Mouse (Mus musculus): ENCODE measurements around the gene 2010111I01Rik. TPM values are rescaled to one million over a fixed set of nuclear protein-coding genes. Genes with fewer than 3 reads are reported as not detected.
A peak's percentile ranks its signal among the peaks of the same experiment; 100 is the strongest.

The 2010111I01Rik gene
- polyA plus RNA-seq, 1 experiment from 2014 or later, result 197 TPM

GRCm38 (mm10) chr13:63279807-63280206 lies 315.1 kb downstream of the 2010111I01Rik start:
- peak overlapping the region; percentile 45 for H3K9ac ChIP-seq

DNA sequence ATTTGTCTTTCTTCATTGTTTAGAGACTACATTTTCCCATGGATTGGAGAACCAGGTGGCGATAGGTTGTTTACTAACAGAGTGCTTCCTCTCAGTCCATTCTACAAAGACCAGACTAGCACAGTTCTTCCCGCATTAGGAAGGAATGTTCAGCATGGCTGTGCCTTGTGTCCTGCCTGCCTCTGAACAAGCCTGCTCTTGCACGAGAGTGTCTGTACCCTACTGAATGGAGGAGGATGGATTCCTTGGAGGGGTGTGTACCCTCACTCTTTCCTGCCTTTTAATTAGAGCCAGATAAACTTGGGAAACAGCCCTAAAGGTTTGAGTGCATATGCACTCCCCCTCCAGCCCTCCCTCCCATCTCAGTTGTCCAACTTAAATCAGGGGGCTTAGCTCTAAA lies 315.7 kb downstream of the 2010111I01Rik start:
- peak overlapping the region; percentile 56 for H3K4me3 ChIP-seq (replicated peaks)
- H3K36me3 ChIP-seq, result peaks cover 23% of the 10 kb centered on the region
- no peaks in the 10 kb centered on the region for H3K27me3 ChIP-seq
- WGBS, result 7% methylated on average over 3 of the region's 3 CpGs
- H3K9me3 ChIP-seq (replicated peaks), result no peaks in the 10 kb centered on the region
- H3K4me2 ChIP-seq (replicated peaks), result peak overlapping the region; percentile 60
- peak overlapping the region; percentile 10; the same call in 1 of the 2 replicates for H3K9ac ChIP-seq
- peaks cover 75% of the 10 kb centered on the region for H3K4me1 ChIP-seq
- H3K27ac ChIP-seq (replicated peaks), result peak overlapping the region; percentile 91
- peak; percentile 70 for ATAC-seq (ENCODE audit: insufficient number of reproducible peaks, low FRiP score, low TSS enrichment, low read depth)

More at GRCm38 (mm10) chr13:63279807-63280206, 315.1 kb downstream of the 2010111I01Rik start:
- Histone ChIP-seq H3K4me1 (peaks cover 70% of the 10 kb centered on the region), H3K4me3 (replicated peaks) (peak overlapping the region; percentile 56), H3K27ac (replicated peaks) (peak overlapping the region; percentile 91), H3K4me2 (replicated peaks) (peak overlapping the region; percentile 60), H3K9me3 (replicated peaks) (no peaks in the 10 kb centered on the region), H3K36me3 (peaks cover 18% of the 10 kb centered on the region), H3K27me3 (no peaks in the 10 kb centered on the region)
- WGBS, result 17% methylated on average over 8 of the region's 8 CpGs
- ATAC-seq (ENCODE audit: insufficient number of reproducible peaks, low FRiP score, low TSS enrichment, low read depth), result no peak

DNA sequence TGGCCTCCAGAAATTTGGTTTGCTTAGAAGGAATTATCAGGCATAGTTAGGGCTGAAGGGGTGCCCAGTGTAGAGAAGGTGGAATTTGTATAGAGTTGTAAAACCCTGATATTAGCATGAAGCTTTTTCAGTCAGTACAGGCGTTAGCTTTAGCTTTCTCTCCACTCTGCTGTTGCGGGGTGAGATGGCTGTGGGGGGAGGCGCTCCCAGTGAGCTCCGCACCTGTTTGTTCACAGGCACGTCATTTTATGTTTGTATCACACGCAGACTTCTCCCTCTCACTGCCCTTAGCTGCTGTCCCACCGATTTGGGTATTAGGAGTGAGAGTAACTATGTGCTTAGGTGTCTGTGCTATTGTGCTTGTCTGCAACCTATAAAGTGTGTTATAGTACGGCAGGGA lies 316.5 kb downstream of the 2010111I01Rik start:
- peaks cover 30% of the 10 kb centered on the region for H3K36me3 ChIP-seq
- peaks cover 81% of the 10 kb centered on the region for H3K4me1 ChIP-seq
- H3K4me2 ChIP-seq (replicated peaks), result peak overlapping the region; percentile 60
- no peak for ATAC-seq (ENCODE audit: insufficient number of reproducible peaks, low FRiP score, low TSS enrichment, low read depth)
- no peaks in the 10 kb centered on the region for H3K27me3 ChIP-seq
- peak overlapping the region; percentile 91 for H3K27ac ChIP-seq (replicated peaks)
- WGBS, result 48% methylated on average over 8 of the region's 8 CpGs
- H3K4me3 ChIP-seq (replicated peaks), result peak overlapping the region; percentile 56
- no peaks in the 10 kb centered on the region for H3K9me3 ChIP-seq (replicated peaks)
- H3K9ac ChIP-seq, result peak overlapping the region; percentile 10; the same call in 1 of the 2 replicates

GRCm38 (mm10) chr13:63283236-63283635 lies 318.5 kb downstream of the 2010111I01Rik start:
- Histone ChIP-seq H3K27me3 (no peaks in the 10 kb centered on the region), H3K36me3 (peaks cover 50% of the 10 kb centered on the region), H3K9ac (no peak overlapping the region), H3K4me2 (replicated peaks) (no peak overlapping the region), H3K27ac (replicated peaks) (peak overlapping the region; percentile 51), H3K4me1 (peaks cover 87% of the 10 kb centered on the region), H3K9me3 (replicated peaks) (no peaks in the 10 kb centered on the region), H3K4me3 (replicated peaks) (no peak overlapping the region)
- ATAC-seq (ENCODE audit: insufficient number of reproducible peaks, low FRiP score, low TSS enrichment, low read depth), result no peak

DNA sequence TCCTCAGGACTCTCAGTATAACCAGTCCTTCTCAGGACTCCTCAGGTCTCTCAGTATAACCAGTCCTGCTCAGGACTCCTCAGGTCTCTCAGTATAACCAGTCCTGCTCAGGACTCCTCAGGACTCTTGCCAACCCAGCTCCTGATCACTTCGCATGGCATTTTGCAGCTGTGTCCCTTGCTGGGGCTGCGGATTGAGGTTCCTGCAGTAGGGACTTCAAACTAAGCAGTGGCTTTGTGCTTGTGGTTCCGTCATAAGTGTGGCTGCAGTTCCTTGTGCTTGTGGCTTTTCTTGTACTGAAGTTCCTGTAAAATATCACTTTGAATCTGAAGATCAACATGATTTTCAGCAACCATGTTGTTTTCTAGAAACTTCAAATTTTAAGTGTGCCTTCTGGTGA lies 320.1 kb downstream of the 2010111I01Rik start:
- H3K4me2 ChIP-seq (replicated peaks), result no peak overlapping the region
- no peaks in the 10 kb centered on the region for H3K9me3 ChIP-seq (replicated peaks)
- ATAC-seq (ENCODE audit: insufficient number of reproducible peaks, low FRiP score, low TSS enrichment, low read depth), result no peak
- no peak overlapping the region for H3K9ac ChIP-seq
- WGBS, result 87% methylated on average over 3 of the region's 3 CpGs
- H3K27me3 ChIP-seq, result no peaks in the 10 kb centered on the region
- H3K4me3 ChIP-seq (replicated peaks), result no peak overlapping the region
- no peak overlapping the region for H3K27ac ChIP-seq (replicated peaks)
- peaks cover 86% of the 10 kb centered on the region for H3K4me1 ChIP-seq
- peaks cover 60% of the 10 kb centered on the region for H3K36me3 ChIP-seq

GRCm38 (mm10) chr13:63286483-63287102 lies 321.9 kb downstream of the 2010111I01Rik start:
- Histone ChIP-seq H3K27me3 (no peaks in the 10 kb centered on the region), H3K4me3 (replicated peaks) (no peak overlapping the region), H3K9ac (no peak overlapping the region), H3K27ac (replicated peaks) (peak overlapping the region; percentile 61), H3K9me3 (replicated peaks) (no peaks in the 10 kb centered on the region), H3K36me3 (peaks cover 79% of the 10 kb centered on the region), H3K4me1 (peaks cover 80% of the 10 kb centered on the region), H3K4me2 (replicated peaks) (no peak overlapping the region)
- no peak for ATAC-seq (ENCODE audit: insufficient number of reproducible peaks, low FRiP score, low TSS enrichment, low read depth)
- WGBS, result 60% methylated on average over 11 of the region's 11 CpGs

GRCm38 (mm10) chr13:63289152-63289551 lies 324.5 kb downstream of the 2010111I01Rik start:
- peaks cover 74% of the 10 kb centered on the region for H3K4me1 ChIP-seq

DNA sequence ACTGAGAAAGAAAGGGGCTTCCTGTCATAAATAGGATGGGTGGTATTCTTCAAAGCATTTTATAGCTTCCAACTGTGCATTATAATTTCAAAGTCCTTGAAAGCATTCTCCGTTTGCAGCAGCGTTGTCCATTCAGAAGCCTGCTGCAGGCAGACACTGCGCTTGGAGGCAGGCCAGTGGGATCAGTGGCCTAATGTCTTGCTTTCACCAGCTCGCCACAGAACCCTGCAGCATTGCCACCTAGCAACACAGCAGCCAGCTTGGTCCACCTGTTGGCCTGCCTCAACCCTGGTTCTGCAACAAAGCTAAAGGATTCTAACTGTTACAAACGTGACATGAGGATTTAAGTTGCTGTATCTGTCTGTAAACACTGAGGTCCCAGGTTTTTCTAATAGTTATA lies 325.0 kb downstream of the 2010111I01Rik start:
- Histone ChIP-seq H3K36me3 (peaks cover 90% of the 10 kb centered on the region), H3K27ac (replicated peaks) (peak overlapping the region; percentile 66)
- WGBS, result 34% methylated on average over 5 of the region's 5 CpGs

More at GRCm38 (mm10) chr13:63289152-63289551, 324.5 kb downstream of the 2010111I01Rik start:
- 13% methylated on average over 4 of the region's 4 CpGs for WGBS
- peak overlapping the region; percentile 66 for H3K27ac ChIP-seq (replicated peaks)
- no peak overlapping the region for H3K4me2 ChIP-seq (replicated peaks)
- no peak overlapping the region for H3K9ac ChIP-seq
- no peaks in the 10 kb centered on the region for H3K9me3 ChIP-seq (replicated peaks)
- H3K4me3 ChIP-seq (replicated peaks), result no peak overlapping the region
- H3K27me3 ChIP-seq, result no peaks in the 10 kb centered on the region
- peaks cover 85% of the 10 kb centered on the region for H3K36me3 ChIP-seq
- no peak for ATAC-seq (ENCODE audit: insufficient number of reproducible peaks, low FRiP score, low TSS enrichment, low read depth)

DNA sequence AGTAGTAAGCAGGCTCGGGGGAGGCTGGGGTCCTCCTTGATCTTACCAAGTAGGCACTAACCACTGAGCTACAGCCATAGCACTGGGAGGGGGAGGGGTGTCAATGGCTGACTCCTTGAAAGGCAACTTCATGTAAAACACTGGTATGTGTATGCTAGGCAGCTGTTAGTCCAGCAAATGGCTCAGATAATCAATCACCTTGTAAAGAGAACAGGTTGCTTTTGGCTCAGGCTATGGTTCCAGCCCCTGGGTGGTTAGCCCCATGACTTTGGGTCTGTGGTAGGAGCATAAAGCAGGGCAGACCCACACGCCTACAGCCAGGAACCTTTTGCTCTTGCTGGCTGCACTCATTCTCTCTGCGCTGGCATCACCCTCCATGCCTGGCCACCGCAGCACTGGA lies 325.4 kb downstream of the 2010111I01Rik start:
- WGBS, result 85% methylated on average over 4 of the region's 4 CpGs
- Histone ChIP-seq H3K27me3 (no peaks in the 10 kb centered on the region), H3K4me3 (replicated peaks) (no peak overlapping the region), H3K9me3 (replicated peaks) (no peaks in the 10 kb centered on the region), H3K4me1 (peaks cover 78% of the 10 kb centered on the region), H3K27ac (replicated peaks) (no peak overlapping the region; the same call in 1 of the 2 replicates), H3K36me3 (peaks cover 90% of the 10 kb centered on the region), H3K9ac (no peak overlapping the region), H3K4me2 (replicated peaks) (no peak overlapping the region)
- no peak for ATAC-seq (ENCODE audit: insufficient number of reproducible peaks, low FRiP score, low TSS enrichment, low read depth)

More for the DNA sequence above, 325.0 kb downstream of the 2010111I01Rik start:
- peaks cover 78% of the 10 kb centered on the region for H3K4me1 ChIP-seq
- no peaks in the 10 kb centered on the region for H3K9me3 ChIP-seq (replicated peaks)
- H3K9ac ChIP-seq, result no peak overlapping the region
- ATAC-seq (ENCODE audit: insufficient number of reproducible peaks, low FRiP score, low TSS enrichment, low read depth), result no peak
- no peak overlapping the region for H3K4me3 ChIP-seq (replicated peaks)
- no peaks in the 10 kb centered on the region for H3K27me3 ChIP-seq
- H3K4me2 ChIP-seq (replicated peaks), result no peak overlapping the region

GRCm38 (mm10) chr13:63291016-63291415 lies 326.3 kb downstream of the 2010111I01Rik start:
- Histone ChIP-seq H3K36me3 (peaks cover 92% of the 10 kb centered on the region), H3K4me3 (replicated peaks) (no peak overlapping the region), H3K4me2 (replicated peaks) (no peak overlapping the region), H3K27me3 (no peaks in the 10 kb centered on the region), H3K9ac (no peak overlapping the region), H3K4me1 (peaks cover 77% of the 10 kb centered on the region), H3K27ac (replicated peaks) (no peak overlapping the region), H3K9me3 (replicated peaks) (no peaks in the 10 kb centered on the region)
- no peak for ATAC-seq (ENCODE audit: insufficient number of reproducible peaks, low FRiP score, low TSS enrichment, low read depth)
- WGBS, result 89% methylated on average over 6 of the region's 6 CpGs

DNA sequence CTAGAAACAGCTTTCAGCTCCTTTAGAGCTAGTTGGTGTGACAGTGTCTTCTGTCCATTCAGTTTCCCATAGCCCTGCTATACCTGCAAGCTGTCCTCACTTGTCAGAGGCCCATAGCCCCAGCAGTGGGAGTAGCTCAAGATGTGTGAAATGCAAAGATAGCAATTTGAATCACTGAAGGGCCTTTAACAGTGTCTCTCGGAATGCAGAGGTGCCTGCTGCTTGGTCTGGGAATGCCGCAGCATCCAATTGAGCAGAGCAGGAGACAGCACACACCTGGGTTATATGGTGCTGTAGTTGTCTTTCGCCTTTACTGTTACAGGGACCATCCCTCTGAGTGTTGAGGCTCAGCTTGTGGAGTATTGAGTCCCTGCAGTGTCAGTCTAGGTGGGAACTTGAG lies 329.0 kb downstream of the 2010111I01Rik start:
- Histone ChIP-seq H3K27me3 (no peaks in the 10 kb centered on the region), H3K27ac (replicated peaks) (peak overlapping the region; percentile 74), H3K4me2 (replicated peaks) (no peak overlapping the region), H3K4me3 (replicated peaks) (no peak overlapping the region), H3K4me1 (peaks cover 59% of the 10 kb centered on the region), H3K36me3 (peaks cover 92% of the 10 kb centered on the region), H3K9me3 (replicated peaks) (no peaks in the 10 kb centered on the region), H3K9ac (no peak overlapping the region)
- WGBS, result 56% methylated on average over 3 of the region's 3 CpGs
- ATAC-seq (ENCODE audit: insufficient number of reproducible peaks, low FRiP score, low TSS enrichment, low read depth), result no peak
